Mouse (Mus musculus): Measurements from ENCODE around the gene Tm4sf4. TPM values are rescaled to one million over a fixed set of nuclear protein-coding genes. Genes with fewer than 3 reads are reported as not detected.

The Tm4sf4 gene
- not detected for total RNA-seq (2022)

GRCm38 (mm10) chr3:57425089-57425730 lies at the start of gene Tm4sf4:
TSS of gene Tm4sf4 (plus strand) at chr3:57425314.
- no peak for DNase-seq (ENCODE audit: low spot score in 2 of 2)

- DNase-seq (ENCODE audit: low spot score in 2 of 2), result no peak
Measured at GRCm38 (mm10) chr3:57386423-57386822, 38.7 kb upstream of the Tm4sf4 start.

GRCm38 (mm10) chr3:57386895-57387294 lies 38.2 kb upstream of the Tm4sf4 start:
- no peak for DNase-seq (ENCODE audit: low spot score in 2 of 2)

GRCm38 (mm10) chr3:57387593-57387992 lies 37.5 kb upstream of the Tm4sf4 start:
- no peak for DNase-seq (ENCODE audit: low spot score in 2 of 2)

GRCm38 (mm10) chr3:57411535-57411934 lies 13.6 kb upstream of the Tm4sf4 start:
- DNase-seq (ENCODE audit: low spot score in 2 of 2), result no peak

- no peak for DNase-seq (ENCODE audit: low spot score in 2 of 2)
Measured at GRCm38 (mm10) chr3:57420233-57420632, 4.9 kb upstream of the Tm4sf4 start.

- DNase-seq (ENCODE audit: low spot score in 2 of 2), result no peak
Measured at GRCm38 (mm10) chr3:57420660-57421059, 4.5 kb upstream of the Tm4sf4 start.

- DNase-seq (ENCODE audit: low spot score in 2 of 2), result no peak
Measured at GRCm38 (mm10) chr3:57426351-57426750, 1.2 kb downstream of the Tm4sf4 start.

GRCm38 (mm10) chr3:57428682-57429464 lies 3.8 kb downstream of the Tm4sf4 start:
- DNase-seq (ENCODE audit: low spot score in 2 of 2), result no peak

GRCm38 (mm10) chr3:57429486-57429885 lies 4.4 kb downstream of the Tm4sf4 start:
- DNase-seq (ENCODE audit: low spot score in 2 of 2), result no peak

- no peak for DNase-seq (ENCODE audit: low spot score in 2 of 2)
Measured at GRCm38 (mm10) chr3:57431706-57432105, 6.6 kb downstream of the Tm4sf4 start.

GRCm38 (mm10) chr3:57435364-57435763 lies 10.2 kb downstream of the Tm4sf4 start:
- DNase-seq (ENCODE audit: low spot score in 2 of 2), result no peak

- no peak for DNase-seq (ENCODE audit: low spot score in 2 of 2)
Measured at GRCm38 (mm10) chr3:57440956-57441355, 15.8 kb downstream of the Tm4sf4 start.

- DNase-seq (ENCODE audit: low spot score in 2 of 2), result no peak
Measured at GRCm38 (mm10) chr3:57445706-57446105, 20.6 kb downstream of the Tm4sf4 start.

- DNase-seq (ENCODE audit: low spot score in 2 of 2), result no peak
Measured at GRCm38 (mm10) chr3:57447889-57448288, 22.8 kb downstream of the Tm4sf4 start.

GRCm38 (mm10) chr3:57448445-57448844 lies 23.3 kb downstream of the Tm4sf4 start:
- DNase-seq (ENCODE audit: low spot score in 2 of 2), result peak; percentile 29 to 76

GRCm38 (mm10) chr3:57458652-57459051 lies 33.5 kb downstream of the Tm4sf4 start:
- DNase-seq (ENCODE audit: low spot score in 2 of 2), result no peak

GRCm38 (mm10) chr3:57463302-57463701 lies 38.2 kb downstream of the Tm4sf4 start:
- DNase-seq (ENCODE audit: low spot score in 2 of 2), result no peak

GRCm38 (mm10) chr3:57466289-57466688 lies 41.2 kb downstream of the Tm4sf4 start:
- DNase-seq (ENCODE audit: low spot score in 2 of 2), result no peak

- no peak for DNase-seq (ENCODE audit: low spot score in 2 of 2)
Measured at GRCm38 (mm10) chr3:57469325-57469724, 44.2 kb downstream of the Tm4sf4 start.

- peak; percentile 31 for DNase-seq (ENCODE audit: low spot score in 2 of 2)
Measured at GRCm38 (mm10) chr3:57470326-57470725, 45.2 kb downstream of the Tm4sf4 start.

- peak in 1 of 2 experiments; percentile 17 for DNase-seq (ENCODE audit: low spot score in 2 of 2)
Measured at GRCm38 (mm10) chr3:57470981-57471601, 46.0 kb downstream of the Tm4sf4 start.
